Mouse (Mus musculus): ENCODE measurements around the gene Edem2. TPM values are rescaled to one million over a fixed set of nuclear protein-coding genes. Genes with fewer than 3 reads are reported as not detected.

Gene Edem2
- polyA plus RNA-seq, 1 experiment from 2014 or later: 27.3 TPM

DNA sequence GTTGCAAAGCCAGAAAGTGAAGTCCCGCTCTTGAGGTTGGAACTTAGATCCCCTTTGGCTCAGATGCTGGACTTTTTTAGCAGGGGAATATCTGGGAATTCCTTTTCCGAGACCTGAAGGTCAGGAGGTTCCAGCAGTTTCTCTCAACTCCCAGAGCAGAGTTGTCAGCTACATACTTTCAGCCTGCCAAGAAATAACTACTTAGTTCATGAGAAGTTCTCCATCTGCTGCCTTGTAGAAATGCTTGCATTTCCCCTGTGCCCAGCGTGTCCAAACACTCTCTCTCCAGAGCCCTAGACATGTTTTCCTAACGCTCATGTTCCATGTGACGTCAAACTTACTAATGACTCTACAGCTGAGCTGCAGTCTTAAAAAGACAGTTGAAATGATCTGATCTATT, 5.8 kb upstream of the Edem2 start:
- 70% methylated on average over 5 of the region's 5 CpGs for WGBS
- Histone ChIP-seq H3K27me3 (0 out of 2 replicates have a peak, but pooled peaks cover 4% of the 10 kb centered on the region), H3K9me3 (no peaks in the 10 kb centered on the region), H3K4me3 (no peak overlapping the region), H3K27ac (no peak overlapping the region), H3K4me2 (replicated peaks) (no peak overlapping the region), H3K4me1 (no peaks in the 10 kb centered on the region), H3K36me3 (no peaks in the 10 kb centered on the region), H3K9ac (no peak overlapping the region)
- no peak for ATAC-seq (ENCODE audit: insufficient number of reproducible peaks, insufficient read depth, low FRiP score, low TSS enrichment)

DNA sequence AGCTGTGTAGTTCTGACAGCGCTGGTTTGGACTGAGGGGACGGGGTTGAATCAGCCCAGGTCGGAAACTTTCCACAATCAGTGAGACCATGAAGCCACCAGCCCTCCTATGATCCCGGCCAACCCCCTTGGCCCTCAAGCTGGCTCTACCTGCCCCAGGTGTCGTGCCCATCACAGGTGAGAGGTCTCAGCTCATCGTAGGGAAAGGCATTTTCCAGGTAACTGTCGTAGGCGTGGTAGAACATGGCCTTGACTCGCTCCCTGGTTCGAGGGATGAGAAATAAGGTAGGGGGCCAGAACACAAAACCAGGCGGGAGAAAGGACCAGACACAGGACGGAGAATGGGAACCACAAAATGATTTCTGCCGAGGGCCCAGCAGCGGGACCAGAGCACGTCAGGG, 533 bp downstream of the Edem2 start:
- ATAC-seq (ENCODE audit: insufficient number of reproducible peaks, insufficient read depth, low FRiP score, low TSS enrichment): 0 out of 2 replicates have a peak, but pooled peaks have one; percentile 22
- WGBS: 5% methylated on average over 15 of the region's 15 CpGs
- H3K4me3 ChIP-seq: peak overlapping the region; percentile 92
- no peak overlapping the region for H3K27ac ChIP-seq
- no peaks in the 10 kb centered on the region for H3K36me3 ChIP-seq
- peak overlapping the region; percentile 83 for H3K4me2 ChIP-seq (replicated peaks)
- H3K4me1 ChIP-seq: peaks cover 5% of the 10 kb centered on the region
- H3K9ac ChIP-seq: peak overlapping the region; percentile 71
- H3K9me3 ChIP-seq: no peaks in the 10 kb centered on the region
- H3K27me3 ChIP-seq: 0 out of 2 replicates have a peak, but pooled peaks cover 4% of the 10 kb centered on the region

GRCm38 (mm10) chr2:155727764-155728395, 1.4 kb downstream of the Edem2 start:
- no peak for ATAC-seq (ENCODE audit: insufficient number of reproducible peaks, insufficient read depth, low FRiP score, low TSS enrichment)
- Histone ChIP-seq H3K4me3 (no peak overlapping the region), H3K4me2 (replicated peaks) (no peak overlapping the region), H3K27me3 (0 out of 2 replicates have a peak, but pooled peaks cover 4% of the 10 kb centered on the region), H3K36me3 (no peaks in the 10 kb centered on the region), H3K27ac (no peak overlapping the region), H3K4me1 (peaks cover 5% of the 10 kb centered on the region), H3K9me3 (no peaks in the 10 kb centered on the region), H3K9ac (no peak overlapping the region)
- 76% methylated on average over 7 of the region's 7 CpGs for WGBS

DNA sequence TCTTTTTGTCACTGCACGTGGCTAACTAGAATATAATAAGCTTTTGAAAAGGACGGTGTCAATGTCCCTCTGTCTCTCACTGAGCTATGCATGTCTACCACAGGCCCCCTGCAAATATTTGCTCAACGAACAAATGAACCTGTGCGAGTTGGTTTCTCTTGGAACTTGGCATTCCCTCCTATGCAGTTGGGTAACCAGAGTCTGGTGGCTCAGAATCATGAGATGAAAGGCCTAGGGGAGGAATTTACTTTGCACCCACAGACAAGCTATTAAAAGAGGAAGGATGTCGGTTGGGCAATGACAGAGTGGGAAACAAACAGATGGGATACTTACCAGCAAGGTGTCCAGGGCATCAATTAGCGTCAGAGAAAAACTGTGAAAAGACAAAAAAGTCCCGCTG, 3.0 kb downstream of the Edem2 start:
- H3K36me3 ChIP-seq: 0 out of 2 replicates have a peak, but pooled peaks cover 3% of the 10 kb centered on the region
- ATAC-seq (ENCODE audit: insufficient number of reproducible peaks, insufficient read depth, low FRiP score, low TSS enrichment): no peak
- H3K9me3 ChIP-seq: no peaks in the 10 kb centered on the region
- no peaks in the 10 kb centered on the region for H3K27me3 ChIP-seq
- peaks cover 5% of the 10 kb centered on the region for H3K4me1 ChIP-seq
- H3K9ac ChIP-seq: no peak overlapping the region
- no peak overlapping the region for H3K4me3 ChIP-seq
- WGBS: 89% methylated on average over 7 of the region's 7 CpGs
- no peak overlapping the region for H3K4me2 ChIP-seq (replicated peaks)
- no peak overlapping the region for H3K27ac ChIP-seq

DNA sequence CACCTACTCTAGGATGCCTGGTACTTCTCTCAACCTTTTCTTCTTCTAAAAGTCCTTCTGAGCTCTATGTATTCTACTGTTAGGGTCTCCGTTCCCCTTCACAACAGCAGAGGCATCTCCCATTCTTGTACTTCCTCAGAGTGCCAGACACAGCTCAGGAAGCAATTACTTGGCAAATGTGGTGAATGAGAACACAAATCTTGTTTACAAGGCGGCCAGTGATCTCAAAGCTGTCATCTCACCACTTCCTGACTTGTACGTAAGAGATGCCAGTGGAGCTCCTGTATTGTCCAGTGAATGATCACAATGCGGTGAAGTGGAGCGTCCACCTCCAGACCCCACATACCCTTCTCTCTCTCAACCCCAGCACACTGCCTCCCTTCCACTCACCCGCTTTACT, 4.7 kb downstream of the Edem2 start:
- Histone ChIP-seq H3K4me1 (peaks cover 5% of the 10 kb centered on the region), H3K9ac (no peak overlapping the region), H3K4me3 (no peak overlapping the region), H3K4me2 (replicated peaks) (no peak overlapping the region), H3K36me3 (0 out of 2 replicates have a peak, but pooled peaks cover 10% of the 10 kb centered on the region), H3K9me3 (no peaks in the 10 kb centered on the region), H3K27ac (no peak overlapping the region), H3K27me3 (no peaks in the 10 kb centered on the region)
- no peak for ATAC-seq (ENCODE audit: insufficient number of reproducible peaks, insufficient read depth, low FRiP score, low TSS enrichment)
- whole genome bisulfite sequencing: 87% methylated on average over 6 of the region's 6 CpGs

DNA sequence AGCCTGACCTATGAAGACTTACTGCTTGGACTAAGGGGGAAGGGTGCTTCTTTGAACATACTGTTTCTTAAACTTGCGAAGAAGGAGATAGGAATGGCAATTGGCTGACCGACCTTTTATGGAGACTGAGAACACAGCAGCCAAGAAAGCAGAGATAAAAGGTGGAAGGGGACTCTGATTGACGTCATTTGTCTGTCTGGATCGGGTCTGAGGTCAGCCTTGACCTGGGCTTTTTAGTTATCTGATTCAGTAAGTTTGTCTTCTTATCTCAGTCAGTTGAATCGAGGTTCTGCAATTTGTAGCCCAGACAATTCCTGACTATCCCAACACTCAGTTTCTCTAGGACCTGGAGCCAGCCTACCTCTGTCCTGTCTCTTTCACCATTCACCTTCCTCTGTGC, 5.2 kb downstream of the Edem2 start:
- WGBS: 79% methylated on average over 5 of the region's 5 CpGs
- Histone ChIP-seq H3K27me3 (no peaks in the 10 kb centered on the region), H3K4me3 (no peak overlapping the region)

DNA sequence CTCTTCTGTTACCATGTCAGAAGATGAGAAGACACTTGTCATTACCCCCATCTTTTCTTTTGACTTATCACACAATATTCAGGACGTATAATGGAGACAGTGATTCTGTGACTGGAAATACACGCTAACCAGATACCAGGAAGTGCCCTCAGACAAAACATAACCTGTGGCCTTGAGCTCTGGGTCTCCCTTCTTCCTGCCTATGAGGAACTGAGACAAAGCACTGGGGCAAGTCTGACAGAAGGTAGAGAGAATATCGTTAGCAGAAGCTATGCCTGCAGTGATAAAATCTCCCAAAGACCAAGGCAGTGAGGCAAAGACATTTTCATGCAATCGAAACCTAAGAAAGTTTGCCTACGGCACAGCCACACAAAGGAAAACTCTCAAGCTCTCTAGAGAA, 8.7 kb downstream of the Edem2 start:
- WGBS: 84% methylated on average over 5 of the region's 5 CpGs
- no peak overlapping the region for H3K9ac ChIP-seq
- ATAC-seq (ENCODE audit: insufficient number of reproducible peaks, insufficient read depth, low FRiP score, low TSS enrichment): no peak
- H3K4me2 ChIP-seq (replicated peaks): no peak overlapping the region
- H3K36me3 ChIP-seq: 0 out of 2 replicates have a peak, but pooled peaks cover 14% of the 10 kb centered on the region
- H3K4me3 ChIP-seq: no peak overlapping the region
- no peaks in the 10 kb centered on the region for H3K9me3 ChIP-seq
- H3K27me3 ChIP-seq: no peaks in the 10 kb centered on the region
- no peaks in the 10 kb centered on the region for H3K4me1 ChIP-seq
- no peak overlapping the region for H3K27ac ChIP-seq

More for the DNA sequence above, 5.2 kb downstream of the Edem2 start:
- no peaks in the 10 kb centered on the region for H3K9me3 ChIP-seq
- ATAC-seq (ENCODE audit: insufficient number of reproducible peaks, insufficient read depth, low FRiP score, low TSS enrichment): no peak
- H3K9ac ChIP-seq: no peak overlapping the region
- peaks cover 5% of the 10 kb centered on the region for H3K4me1 ChIP-seq
- no peak overlapping the region for H3K27ac ChIP-seq
- H3K36me3 ChIP-seq: 0 out of 2 replicates have a peak, but pooled peaks cover 14% of the 10 kb centered on the region
- H3K4me2 ChIP-seq (replicated peaks): no peak overlapping the region

- Histone ChIP-seq H3K9me3 (no peaks in the 10 kb centered on the region), H3K9ac (no peak overlapping the region), H3K4me3 (no peak overlapping the region), H3K27ac (no peak overlapping the region), H3K4me2 (replicated peaks) (no peak overlapping the region), H3K27me3 (no peaks in the 10 kb centered on the region), H3K4me1 (no peaks in the 10 kb centered on the region), H3K36me3 (peaks cover 23% of the 10 kb centered on the region; the same call in 1 of the 2 replicates)
- 83% methylated on average over 12 of the region's 12 CpGs for WGBS
- no peak for ATAC-seq (ENCODE audit: insufficient number of reproducible peaks, insufficient read depth, low FRiP score, low TSS enrichment)
Measured at GRCm38 (mm10) chr2:155717082-155717990, 11.9 kb downstream of the Edem2 start.

DNA sequence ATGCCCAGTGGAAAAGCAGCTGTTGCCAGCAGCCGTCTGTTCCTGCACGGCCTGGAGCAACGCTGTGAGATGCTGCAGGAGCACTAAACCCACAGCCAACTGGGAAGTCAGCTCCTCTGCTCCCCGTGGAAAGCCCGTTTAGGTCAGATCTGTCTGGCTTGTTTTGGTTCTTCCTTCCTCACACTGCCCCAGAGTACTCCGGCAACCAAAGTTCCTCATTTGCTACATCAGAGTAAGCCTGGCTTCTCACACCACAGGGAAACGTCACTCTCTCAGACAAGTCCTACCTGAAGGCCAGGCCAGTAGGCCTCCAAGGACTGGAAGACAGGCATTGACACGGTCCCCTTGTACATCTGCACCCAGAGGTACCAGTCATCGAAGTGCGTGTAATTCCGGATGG, 18.7 kb downstream of the Edem2 start:
- H3K27ac ChIP-seq: no peak overlapping the region
- H3K4me2 ChIP-seq (replicated peaks): no peak overlapping the region
- peaks cover 31% of the 10 kb centered on the region for H3K36me3 ChIP-seq
- H3K4me1 ChIP-seq: no peaks in the 10 kb centered on the region
- H3K9me3 ChIP-seq: no peaks in the 10 kb centered on the region
- no peak overlapping the region for H3K9ac ChIP-seq
- ATAC-seq (ENCODE audit: insufficient number of reproducible peaks, insufficient read depth, low FRiP score, low TSS enrichment): no peak
- no peaks in the 10 kb centered on the region for H3K27me3 ChIP-seq
- WGBS: 89% methylated on average over 11 of the region's 11 CpGs
- H3K4me3 ChIP-seq: no peak overlapping the region

GRCm38 (mm10) chr2:155707251-155707650, 22.0 kb downstream of the Edem2 start:
- Histone ChIP-seq H3K36me3 (peaks cover 31% of the 10 kb centered on the region), H3K9me3 (no peaks in the 10 kb centered on the region), H3K9ac (no peak overlapping the region), H3K27me3 (no peaks in the 10 kb centered on the region), H3K4me3 (no peak overlapping the region), H3K4me2 (replicated peaks) (no peak overlapping the region), H3K4me1 (no peaks in the 10 kb centered on the region), H3K27ac (no peak overlapping the region)
- no peak for ATAC-seq (ENCODE audit: insufficient number of reproducible peaks, insufficient read depth, low FRiP score, low TSS enrichment)
- WGBS: 85% methylated on average over 4 of the region's 4 CpGs

- H3K27ac ChIP-seq: no peak overlapping the region
- no peak overlapping the region for H3K4me3 ChIP-seq
- H3K4me1 ChIP-seq: no peaks in the 10 kb centered on the region
- H3K27me3 ChIP-seq: no peaks in the 10 kb centered on the region
- H3K9ac ChIP-seq: no peak overlapping the region
- no peak for ATAC-seq (ENCODE audit: insufficient number of reproducible peaks, insufficient read depth, low FRiP score, low TSS enrichment)
- no peak overlapping the region for H3K4me2 ChIP-seq (replicated peaks)
- peaks cover 18% of the 10 kb centered on the region for H3K36me3 ChIP-seq
- 54% methylated on average over 4 of the region's 4 CpGs for WGBS
- H3K9me3 ChIP-seq: no peaks in the 10 kb centered on the region
Measured at GRCm38 (mm10) chr2:155703630-155704029, 25.6 kb downstream of the Edem2 start.

All from embryonic facial prominence, embryonic 12.5 days (tissue).